Mouse (Mus musculus) heart, adult 2 months (tissue): ENCODE measurements around the gene Gnb2. TPM values are rescaled to one million over a fixed set of nuclear protein-coding genes. Genes with fewer than 3 reads are reported as not detected.

Source experiments
- DNase-seq, 2 experiments: peaks; one replicate each; pipeline ENCODE4 v3.0.0; 2021
- H3K27ac ChIP-seq: fragments of 200-600 bp; 2 replicates; pipeline ENCODE4 v1.8.1; 2022
- H3K27me3 ChIP-seq: fragments of 200-500 bp; 2 replicates; pipeline ENCODE4 v1.6.1; 2012; ENCODE audit warnings: mild to moderate bottlenecking, low read length, inconsistent platforms, mixed read lengths; ENCODE audit not compliant: control insufficient read depth, insufficient read depth
- H3K36me3 ChIP-seq: fragments of 200-500 bp; 2 replicates; pipeline ENCODE4 v1.6.1; 2012; ENCODE audit warnings: low read length, inconsistent platforms; ENCODE audit not compliant: control insufficient read depth, insufficient read depth
- H3K4me1 ChIP-seq: fragments of 200-500 bp; 2 replicates; pipeline ENCODE4 v1.6.1; 2011; ENCODE audit warnings: low read length; ENCODE audit not compliant: control insufficient read depth, insufficient read depth
- H3K4me3 ChIP-seq: fragments of 200-600 bp; 2 replicates; pipeline ENCODE4 v1.8.1; 2022
- H3K79me2 ChIP-seq: fragments of 200-500 bp; replicated peaks from 2 replicates; pipeline ENCODE4 v1.6.1; 2012; ENCODE audit warnings: mild to moderate bottlenecking, inconsistent platforms, low read length, moderate library complexity, mixed read lengths; ENCODE audit not compliant: control insufficient read depth, insufficient read depth
- H3K9ac ChIP-seq: fragments of 200-500 bp; 2 replicates; pipeline ENCODE4 v1.6.1; 2012; ENCODE audit warnings: low read depth, mild to moderate bottlenecking, control low read depth, inconsistent platforms, low read length, mixed read lengths
- CTCF ChIP-seq: fragments of 200-600 bp; IDR thresholded peaks from 2 replicates; pipeline ENCODE4 v1.8.1; 2022; ENCODE audit warnings: antibody characterized with exemption, mild to moderate bottlenecking, moderate library complexity
- EP300 ChIP-seq: fragments of 200-500 bp; IDR thresholded peaks from 2 replicates; pipeline ENCODE4 v1.6.1; 2011; ENCODE audit warnings: low read depth, low read length, control low read depth; ENCODE audit not compliant: insufficient read depth
- POLR2A ChIP-seq: fragments of 200-500 bp; IDR thresholded peaks from 2 replicates; pipeline ENCODE4 v1.6.1; 2011; ENCODE audit warnings: mild to moderate bottlenecking, low read depth, low read length, control low read depth; ENCODE audit not compliant: insufficient read depth
- whole genome bisulfite sequencing: fragments of 180-500 bp; shearing (Covaris S2); methylation state at CpG from one replicate; pipeline ENCODE4 v1.1.7; 2018; 5-methylcytosine and 5-hydroxymethylcytosine counted together
- intact Hi-C: fragments of 180-260 bp; cut with DNase I; formaldehyde crosslinking; loops from one replicate; pipeline ENCODE4 v1.15.1; 2025
- polyA plus RNA-seq: library from polyadenylated mRNA; depleted of rRNA; stranded (reverse); fragments of >200 nt; gene quantifications from 2 replicates; pipeline ENCODE4 v1.2.3, GENCODE M21; 2012
- total RNA-seq, 2 experiments: library from RNA; stranded (reverse); gene quantifications; 2 replicates each; pipeline ENCODE4 v1.2.3; 2021

Gnb2 gene
- total and polyA plus RNA-seq, 3 experiments = 222 to 448 (median 249) TPM

GRCm38 (mm10) chr5:137545596-137545995 is 12.3 kb upstream of the Gnb2 start:
- H3K27ac ChIP-seq = no peak overlapping the region
- H3K36me3 ChIP-seq = no peaks in the 10 kb centered on the region
- H3K4me3 ChIP-seq = no peak overlapping the region
- no peaks in the 10 kb centered on the region for H3K27me3 ChIP-seq
- H3K4me1 ChIP-seq = peaks cover 2% of the 10 kb centered on the region
- intact Hi-C loops = no loop called here
- H3K79me2 ChIP-seq = no peaks in the 10 kb centered on the region
- WGBS = 72% methylated on average over 4 of the region's 4 CpGs
- no peak for DNase-seq
- TF ChIP-seq CTCF (no peak), POLR2A (no peak), EP300 (no peak)
- H3K9ac ChIP-seq = no peak overlapping the region

DNA sequence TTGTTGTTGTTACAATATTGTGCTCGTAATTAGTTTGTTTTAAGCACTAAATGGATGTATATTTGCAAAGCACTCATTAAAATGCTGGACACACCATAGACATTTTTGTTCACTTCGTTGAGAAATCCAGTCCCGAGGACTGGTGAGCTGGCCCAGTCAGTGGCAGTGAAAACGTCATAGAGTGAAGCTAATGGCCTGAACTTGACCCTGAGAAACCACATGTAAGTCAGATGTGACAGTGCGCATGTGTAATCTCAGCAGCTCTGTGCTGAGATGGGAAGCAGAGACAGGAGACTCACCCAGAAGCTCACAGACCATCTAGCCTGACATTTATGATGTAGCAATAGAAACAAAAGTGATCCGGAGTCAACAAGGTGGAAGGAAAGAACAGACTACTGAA is 11.6 kb upstream of the Gnb2 start:
- Histone ChIP-seq H3K36me3 (no peaks in the 10 kb centered on the region), H3K27me3 (no peaks in the 10 kb centered on the region), H3K4me3 (no peak overlapping the region), H3K4me1 (peaks cover 2% of the 10 kb centered on the region), H3K79me2 (no peaks in the 10 kb centered on the region), H3K9ac (no peak overlapping the region), H3K27ac (no peak overlapping the region)
- no peak for DNase-seq
- intact Hi-C loops = no loop called here
- WGBS = 63% methylated on average over 6 of the region's 6 CpGs
- no peak for TF ChIP-seq EP300
- TF ChIP-seq POLR2A = no peak
- TF ChIP-seq CTCF = no peak

- no peaks in the 10 kb centered on the region for H3K79me2 ChIP-seq
- H3K4me1 ChIP-seq = peaks cover 2% of the 10 kb centered on the region
- 34% methylated on average over 5 of the region's 5 CpGs for WGBS
- intact Hi-C loops = no loop called here
- no peak overlapping the region for H3K9ac ChIP-seq
- no peak for TF ChIP-seq POLR2A
- no peak for TF ChIP-seq EP300
- no peak for TF ChIP-seq CTCF
- no peak overlapping the region for H3K27ac ChIP-seq
- no peak for DNase-seq
- no peak overlapping the region for H3K4me3 ChIP-seq
- H3K27me3 ChIP-seq = no peaks in the 10 kb centered on the region
- no peaks in the 10 kb centered on the region for H3K36me3 ChIP-seq
Observed at GRCm38 (mm10) chr5:137541768-137542540, 8.6 kb upstream of the Gnb2 start.

- DNase-seq = no peak
- WGBS = 69% methylated on average over 6 of the region's 6 CpGs
- TF ChIP-seq EP300 = no peak
- TF ChIP-seq POLR2A = no peak
- no peak for TF ChIP-seq CTCF
Observed at GRCm38 (mm10) chr5:137540991-137541390, 7.7 kb upstream of the Gnb2 start.

GRCm38 (mm10) chr5:137539291-137539801 is 6.0 kb upstream of the Gnb2 start:
- H3K27me3 ChIP-seq = no peaks in the 10 kb centered on the region
- DNase-seq = no peak
- H3K36me3 ChIP-seq = no peaks in the 10 kb centered on the region
- intact Hi-C loops = no loop called here
- TF ChIP-seq POLR2A (no peak), EP300 (no peak), CTCF (no peak)
- peaks cover 2% of the 10 kb centered on the region for H3K4me1 ChIP-seq
- no peak overlapping the region for H3K27ac ChIP-seq
- 26% methylated on average over 7 of the region's 7 CpGs for WGBS
- no peak overlapping the region for H3K4me3 ChIP-seq
- H3K79me2 ChIP-seq = no peaks in the 10 kb centered on the region
- no peak overlapping the region for H3K9ac ChIP-seq

More at GRCm38 (mm10) chr5:137540991-137541390, 7.7 kb upstream of the Gnb2 start:
- H3K27me3 ChIP-seq = no peaks in the 10 kb centered on the region
- H3K4me1 ChIP-seq = peaks cover 2% of the 10 kb centered on the region
- H3K9ac ChIP-seq = no peak overlapping the region
- no peaks in the 10 kb centered on the region for H3K79me2 ChIP-seq
- intact Hi-C loops = no loop called here
- no peak overlapping the region for H3K4me3 ChIP-seq
- H3K27ac ChIP-seq = no peak overlapping the region
- no peaks in the 10 kb centered on the region for H3K36me3 ChIP-seq

DNA sequence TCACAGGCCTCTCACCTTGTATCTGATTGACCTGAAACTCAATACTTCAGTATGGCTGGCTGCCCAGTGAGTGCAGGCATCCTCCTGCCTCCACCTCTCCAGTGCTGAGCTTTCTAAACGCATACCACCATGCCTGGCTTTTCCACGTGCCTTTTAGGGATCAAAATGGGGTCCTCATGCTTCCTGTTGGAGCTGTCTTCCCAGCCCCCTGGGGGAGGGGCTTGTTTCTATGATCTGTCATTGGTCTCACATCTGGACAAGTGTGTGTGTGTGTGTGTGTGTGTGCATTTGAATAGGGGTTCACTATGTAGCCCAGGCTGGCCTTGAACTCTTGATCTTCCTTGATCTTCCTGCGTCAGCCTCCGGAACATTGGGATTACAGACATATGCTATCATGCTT is 4.2 kb upstream of the Gnb2 start:
- intact Hi-C loops = no loop called here
- 52% methylated on average over 4 of the region's 4 CpGs for WGBS
- H3K79me2 ChIP-seq = no peaks in the 10 kb centered on the region
- no peaks in the 10 kb centered on the region for H3K27me3 ChIP-seq
- no peak overlapping the region for H3K27ac ChIP-seq
- no peak for DNase-seq
- peaks cover 2% of the 10 kb centered on the region for H3K4me1 ChIP-seq
- no peak overlapping the region for H3K4me3 ChIP-seq
- no peak overlapping the region for H3K9ac ChIP-seq
- no peaks in the 10 kb centered on the region for H3K36me3 ChIP-seq
- TF ChIP-seq EP300 (no peak), CTCF (no peak), POLR2A (no peak)
